Mouse (Mus musculus) adrenal gland, adult 2 months (tissue): ENCODE data around the gene Stk38. TPM values are rescaled to one million over a fixed set of nuclear protein-coding genes. Genes with fewer than 3 reads are reported as not detected.

Source experiments
- DNase-seq: peaks from one replicate; pipeline ENCODE4 v3.0.0; 2021
- polyA plus RNA-seq: library from polyadenylated mRNA; depleted of rRNA; stranded (reverse); fragments of >200 nt; gene quantifications from 2 replicates; pipeline ENCODE4 v1.2.3, GENCODE M21; 2012
- total RNA-seq, 2 experiments: library from RNA; stranded (reverse); gene quantifications; 2 replicates each; pipeline ENCODE4 v1.2.3; 2021

Stk38 gene
- total and polyA plus RNA-seq, 3 experiments, result 50.5 to 151 (median 52.6) TPM

DNA sequence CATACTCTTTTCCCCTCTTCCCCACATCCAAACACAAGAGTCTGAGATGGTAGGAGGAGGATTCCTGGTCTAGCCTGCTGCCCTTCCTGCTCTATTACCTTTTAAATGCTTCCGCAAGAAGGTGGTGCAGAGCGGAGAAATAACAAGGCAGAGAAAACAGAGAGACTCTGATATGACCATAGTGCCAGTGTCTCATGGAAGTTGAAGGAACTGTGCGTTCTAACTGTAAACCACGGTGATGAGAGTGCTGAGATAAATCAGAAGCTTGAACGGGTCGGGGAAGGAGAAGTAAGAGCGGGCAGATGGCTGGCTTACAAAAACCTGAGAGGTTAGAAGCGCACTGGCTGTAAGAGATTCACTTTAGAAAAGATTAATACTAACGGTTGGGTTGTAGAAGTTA is 53.4 kb downstream of the Stk38 start:
- no peak for DNase-seq

DNA sequence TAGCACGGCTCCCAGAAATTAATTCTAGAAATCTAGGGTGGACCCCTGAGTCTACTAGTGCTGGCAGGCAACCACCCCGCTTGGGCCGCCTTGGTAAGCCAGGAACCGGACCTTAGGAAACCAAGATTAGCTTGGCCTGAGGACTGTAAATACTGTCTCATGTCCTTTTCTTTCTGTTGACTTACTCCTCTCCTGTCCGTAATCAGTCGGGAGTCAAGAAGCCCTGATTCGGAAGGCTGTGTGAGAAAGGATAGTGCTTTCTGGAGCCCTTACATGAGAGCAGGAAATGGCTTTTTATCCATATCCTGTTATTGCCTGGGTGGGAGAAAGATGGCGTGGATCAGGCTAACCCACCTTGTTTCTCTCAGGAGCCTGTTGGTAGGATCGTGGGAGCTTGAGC is 54.5 kb downstream of the Stk38 start:
- DNase-seq, result peak; percentile 27

DNA sequence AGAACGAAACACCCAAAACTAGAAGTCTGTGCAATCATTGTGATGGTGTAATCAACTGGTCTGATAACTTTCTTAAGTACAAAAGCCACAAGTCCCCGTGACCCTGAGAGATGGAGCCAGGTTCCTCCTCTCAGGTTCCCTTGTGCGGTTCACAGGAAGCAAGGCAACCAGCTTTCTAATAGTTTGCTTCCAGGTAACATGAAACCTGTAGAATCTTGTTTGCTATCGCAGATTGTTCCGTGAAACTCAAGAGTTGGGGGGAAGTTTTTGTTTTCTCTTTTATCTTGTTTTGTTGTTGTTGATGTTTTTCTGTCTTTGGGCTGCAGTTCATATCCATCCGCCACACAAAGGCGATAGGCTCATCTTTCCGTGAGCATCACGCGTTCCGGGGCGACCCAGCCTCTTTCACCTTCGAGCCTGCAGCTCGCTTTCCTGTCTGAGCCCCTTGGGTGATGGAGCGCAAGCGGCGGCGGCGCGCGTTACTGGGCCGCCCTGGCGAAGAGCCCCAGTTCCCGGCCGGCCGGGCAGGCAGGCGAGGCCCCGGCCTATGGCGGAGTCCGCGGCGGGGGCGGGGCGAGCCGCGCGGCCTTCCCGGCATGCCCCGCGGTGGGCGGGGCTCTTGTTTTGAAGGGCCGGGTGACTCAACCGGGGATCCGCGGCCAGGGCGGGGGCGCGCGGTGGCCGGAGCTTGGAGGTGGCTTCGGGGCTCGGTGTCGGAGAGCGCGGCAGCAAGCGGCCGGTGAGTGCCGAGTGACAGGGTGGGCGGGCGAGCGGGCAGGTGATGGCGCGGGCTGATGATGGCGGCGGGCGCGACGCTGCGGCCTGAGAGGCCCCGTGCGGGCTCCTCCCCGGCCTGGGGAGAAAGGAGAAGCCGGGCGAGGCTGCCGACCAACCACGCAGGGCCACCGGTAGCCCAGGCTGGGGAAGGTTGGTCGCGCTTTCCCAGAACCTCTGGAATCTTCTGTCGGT is 55.7 kb downstream of the Stk38 start, which contains the start of gene Kctd20:
Gene Kctd20, plus strand, starts transcription at position 120 of the 969 bp plus-strand sequence.
- peak; percentile 97 for DNase-seq

DNA sequence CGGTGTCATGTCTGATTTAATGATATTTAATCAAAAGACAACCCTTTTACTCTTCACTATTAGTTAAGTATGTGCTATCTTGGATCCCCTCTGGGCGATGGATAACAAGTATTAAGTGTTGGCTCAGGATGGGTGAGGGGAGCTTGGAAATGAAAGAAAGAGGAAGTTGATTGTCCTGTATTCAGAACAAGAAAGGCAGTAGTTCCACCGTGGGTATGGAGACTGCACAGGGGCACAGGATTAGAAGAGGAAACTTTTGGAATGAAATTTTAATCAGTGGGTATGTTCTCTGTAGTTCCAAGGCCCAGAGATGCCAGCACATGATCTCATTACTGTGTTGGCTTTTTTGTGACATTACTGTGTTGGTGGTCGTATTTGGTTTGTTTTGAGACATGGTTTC is 57.0 kb downstream of the Stk38 start:
- DNase-seq, result no peak

DNA sequence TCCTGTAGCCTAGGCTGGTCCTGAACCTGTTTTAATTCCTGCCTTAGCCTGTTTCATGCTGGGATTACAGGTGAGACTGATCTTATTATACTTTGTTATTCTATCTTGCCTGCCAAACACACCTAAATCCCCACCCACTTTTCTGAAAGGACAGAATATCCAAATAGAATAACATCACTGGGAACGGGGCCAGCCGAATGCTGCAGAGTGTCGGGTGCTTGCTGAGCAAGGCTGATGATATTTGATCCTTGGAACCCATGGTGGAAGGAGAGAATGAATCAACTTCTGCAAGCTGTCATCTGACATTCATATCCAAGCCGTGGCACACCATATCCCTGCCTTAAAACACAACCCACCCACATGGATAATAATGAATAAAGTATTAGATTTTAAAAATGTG is 59.1 kb downstream of the Stk38 start:
- DNase-seq, result peak; percentile 70

DNA sequence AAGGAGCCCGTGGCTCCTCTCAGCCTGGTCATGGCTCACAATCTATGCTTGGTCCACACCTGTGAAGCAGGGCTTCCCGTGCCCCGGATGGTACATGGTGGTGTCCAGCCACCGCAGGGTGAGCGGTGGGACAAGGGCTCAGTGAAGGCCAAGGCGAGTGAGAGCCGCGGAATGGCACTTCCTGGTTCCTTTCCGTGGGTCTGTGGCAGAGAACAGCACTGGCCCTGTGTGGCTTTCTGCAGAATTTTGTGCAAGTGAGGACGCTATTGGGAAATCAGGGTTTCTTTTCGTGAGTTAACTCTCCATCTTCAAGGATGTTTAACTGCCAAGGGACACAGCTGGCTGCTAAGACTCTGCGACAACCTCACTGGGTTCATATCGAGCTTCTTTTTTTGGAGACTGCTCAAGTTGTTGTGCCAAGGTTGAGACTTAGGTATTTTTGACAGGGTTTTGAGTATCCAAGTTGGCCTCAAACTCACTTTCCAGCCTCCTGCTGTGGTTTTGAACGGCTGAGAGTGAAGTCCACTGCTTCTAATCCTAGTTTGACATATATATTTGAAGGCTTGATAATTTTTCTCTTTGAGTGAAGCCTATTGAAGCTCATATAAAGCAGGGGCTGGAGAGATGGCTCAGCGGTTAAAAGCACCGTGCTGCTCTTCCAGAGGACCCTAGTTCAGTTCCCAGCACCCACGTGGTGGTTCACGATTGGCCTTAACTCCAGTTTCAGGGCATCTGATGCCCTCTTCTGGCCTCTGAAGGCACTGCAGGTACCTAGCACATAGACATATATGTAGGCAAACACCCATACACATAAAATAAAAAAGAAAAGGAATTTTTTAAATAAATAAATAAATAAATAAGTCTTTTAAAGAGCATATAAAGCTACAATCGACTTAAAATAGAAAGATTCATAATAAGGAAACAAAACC is 60.5 kb downstream of the Stk38 start:
- DNase-seq, result no peak

DNA sequence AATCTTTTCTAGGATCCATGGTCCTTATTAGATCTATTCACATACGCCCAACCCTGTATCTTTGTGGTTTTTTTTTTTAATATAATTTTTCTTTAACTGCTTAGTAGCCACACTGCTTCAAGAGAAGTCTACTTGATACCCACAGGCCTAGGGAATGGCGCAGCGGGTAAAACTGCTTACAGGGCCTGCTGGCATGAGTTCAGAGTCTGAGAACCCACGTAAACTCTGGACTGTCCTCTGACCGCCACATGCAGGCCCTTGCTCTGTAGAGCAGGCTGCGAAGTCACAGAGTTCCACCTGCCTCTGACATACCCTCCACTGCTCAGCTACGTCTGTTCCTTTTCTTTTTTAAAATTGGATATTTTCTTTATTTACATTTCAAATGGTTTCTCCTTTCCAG is 63.3 kb downstream of the Stk38 start:
- no peak for DNase-seq

DNA sequence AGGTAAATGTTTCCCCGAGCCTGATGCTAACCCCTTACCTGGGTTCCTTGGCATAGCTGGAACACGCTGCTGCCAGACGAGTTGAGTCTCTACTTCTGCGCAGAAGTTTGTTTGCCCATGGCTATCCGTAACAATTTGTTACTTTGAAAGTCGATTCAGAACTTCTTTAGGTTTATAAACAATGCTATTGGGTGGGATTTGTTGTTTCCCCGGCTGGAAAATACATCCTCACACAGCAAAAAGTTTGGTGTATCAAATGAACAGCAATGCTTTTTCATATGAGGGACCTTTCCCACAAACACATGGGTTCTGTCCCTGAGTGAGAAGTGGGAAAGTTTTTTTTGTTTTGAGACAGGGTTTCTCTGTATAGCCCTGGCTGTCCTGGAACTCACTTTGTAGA is 64.1 kb downstream of the Stk38 start, which contains the start of gene Pxt1:
Gene Pxt1, minus strand, starts transcription at position 101 of the 400 bp plus-strand sequence.
- DNase-seq, result no peak

DNA sequence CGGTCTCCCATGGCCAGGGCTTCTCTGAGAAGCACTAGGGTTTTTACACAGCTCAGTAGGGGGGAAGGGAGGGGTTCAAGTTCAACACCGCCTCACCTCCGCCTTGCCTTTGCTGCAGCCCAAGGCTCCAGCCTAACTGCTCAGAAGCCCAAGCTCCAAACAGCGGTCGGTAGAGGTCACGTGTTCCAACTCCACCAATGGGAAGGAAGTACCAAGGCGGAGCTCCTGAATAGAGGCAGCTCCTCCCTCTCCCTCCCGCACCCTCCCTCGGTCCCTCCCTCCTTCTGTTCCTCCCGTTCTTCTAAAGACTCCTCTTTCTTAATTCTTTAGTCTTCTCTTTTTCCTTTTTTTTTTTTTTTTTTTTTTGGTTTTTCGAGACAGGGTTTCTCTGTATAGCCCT is 65.7 kb downstream of the Stk38 start:
- DNase-seq, result no peak

DNA sequence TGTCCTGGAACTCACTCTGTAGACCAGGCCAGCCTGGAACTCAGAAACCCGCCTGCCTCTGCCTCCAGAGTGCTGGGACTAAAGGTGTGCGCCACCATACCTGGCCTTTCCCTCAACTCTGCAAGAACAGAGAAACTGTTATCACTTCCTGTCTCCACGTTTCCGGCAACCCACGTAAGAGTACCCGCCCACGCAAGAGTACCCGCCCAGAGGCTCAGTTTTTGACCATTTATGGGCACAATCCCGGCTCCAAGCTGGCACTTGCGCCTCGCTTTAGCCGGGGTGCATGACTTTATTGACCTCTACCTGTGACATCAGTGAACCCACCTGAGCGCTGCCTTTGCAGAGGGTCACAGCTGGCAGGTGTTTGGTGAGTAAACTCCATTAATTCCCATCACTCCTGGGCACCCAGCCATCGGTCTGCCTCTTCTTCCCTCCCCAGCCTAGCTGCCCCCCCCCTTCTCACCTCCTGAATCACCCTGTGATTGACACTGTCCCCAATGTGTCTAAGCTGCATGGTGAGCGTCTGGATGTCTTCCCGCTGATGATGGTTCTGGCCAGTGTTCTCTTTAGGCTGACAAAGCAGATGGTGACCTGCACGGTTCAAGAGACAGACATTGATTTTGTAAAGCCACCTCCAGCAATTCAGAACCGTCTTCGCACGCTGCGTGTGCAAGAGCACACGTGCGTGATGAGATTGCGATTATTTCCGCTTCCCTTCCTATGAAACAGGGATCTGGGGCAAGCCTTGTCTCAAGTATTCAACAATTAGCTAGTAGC is 66.8 kb downstream of the Stk38 start:
- no peak for DNase-seq

DNA sequence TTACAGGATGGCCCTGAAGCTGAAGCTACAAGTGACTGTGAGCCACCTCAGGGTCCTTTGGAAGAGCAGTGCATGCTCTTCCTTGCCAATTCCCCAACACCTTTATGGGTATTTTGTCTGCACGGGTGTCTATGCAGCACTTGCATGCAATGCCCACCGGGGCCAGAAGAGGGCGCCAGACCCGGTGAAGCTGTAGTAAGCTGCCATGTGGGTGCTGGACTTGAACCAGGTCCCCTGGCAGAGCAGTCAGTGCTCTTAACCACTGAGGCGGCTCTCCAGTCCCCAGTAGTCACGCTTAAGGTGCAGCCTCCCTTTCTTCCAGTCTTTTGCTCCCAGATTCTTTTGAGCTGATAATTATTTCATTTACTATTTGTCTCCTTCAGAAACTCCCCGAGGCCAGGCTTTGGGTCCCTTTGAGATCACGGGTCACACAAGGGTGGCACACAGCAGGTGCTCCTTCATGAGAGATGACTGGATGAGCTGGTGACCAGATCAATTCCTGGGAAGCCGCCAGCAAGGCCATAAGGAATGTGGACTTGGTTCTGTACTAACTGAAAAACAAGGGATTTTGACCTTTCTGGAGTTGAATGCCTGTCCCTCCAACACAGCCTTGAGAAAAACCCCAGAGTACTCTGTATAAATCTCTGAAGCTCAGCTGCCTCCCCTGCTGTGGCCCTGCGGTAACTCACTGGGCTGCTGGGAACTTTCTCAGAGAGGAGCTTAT is 71.0 kb downstream of the Stk38 start:
- peak; percentile 35 for DNase-seq

DNA sequence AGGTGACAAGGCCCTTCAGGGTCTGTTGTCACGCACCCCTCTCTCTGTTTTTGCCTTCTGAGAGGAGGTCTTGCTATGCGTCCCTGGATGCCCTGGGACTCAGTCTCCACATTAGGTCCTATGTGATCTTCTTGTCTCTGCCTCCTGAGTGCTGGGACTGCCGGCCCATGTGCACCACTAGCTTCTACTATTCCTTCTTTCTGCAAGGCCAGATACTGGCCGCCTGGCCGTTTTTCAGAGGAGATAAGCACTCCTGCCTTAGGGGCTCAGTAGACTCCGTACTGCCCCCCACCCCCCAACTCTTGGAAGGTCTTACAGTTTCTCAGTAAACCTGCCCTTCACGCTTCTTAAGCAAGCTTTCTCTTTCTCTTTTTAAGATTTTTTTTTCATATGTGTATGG is 71.7 kb downstream of the Stk38 start:
- no peak for DNase-seq

DNA sequence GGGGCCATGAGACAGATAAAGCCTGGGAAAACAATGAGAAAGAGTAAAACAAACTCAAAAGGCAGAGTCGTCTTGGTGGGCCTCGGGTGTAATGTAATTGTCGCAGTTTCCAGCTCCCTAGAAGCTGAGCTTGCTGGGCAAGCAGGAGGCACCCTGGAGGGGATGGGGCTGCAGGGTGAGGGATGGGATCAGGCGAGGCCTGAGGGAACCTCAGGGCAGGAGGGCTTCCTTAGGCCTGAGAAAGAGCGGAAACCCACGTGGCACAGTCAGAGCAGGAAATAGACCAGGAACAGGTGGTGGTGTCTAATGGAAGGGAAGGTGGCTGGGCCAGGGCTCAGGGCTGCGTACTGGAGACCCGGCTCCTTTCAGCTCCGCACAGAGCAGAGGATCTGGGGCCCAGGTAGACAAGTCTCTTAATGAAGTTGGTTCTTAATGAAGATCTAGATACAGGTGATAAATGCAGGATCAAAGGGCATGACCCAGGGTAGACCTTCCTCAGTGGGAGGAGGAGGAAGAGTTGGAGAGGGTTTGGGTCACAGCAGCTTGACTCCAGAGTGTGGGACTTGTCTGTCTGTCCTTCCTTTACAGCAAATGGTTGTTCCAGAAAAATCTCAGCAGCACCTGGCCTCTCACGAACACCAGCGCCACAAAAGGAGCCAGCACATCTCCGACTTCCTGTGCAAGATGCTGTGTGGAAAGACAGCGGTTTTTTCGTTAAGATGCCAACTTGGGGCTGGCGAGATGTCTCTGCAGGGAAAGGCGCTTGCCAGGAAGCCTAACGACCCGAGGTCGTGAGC is 73.5 kb downstream of the Stk38 start:
- no peak for DNase-seq

DNA sequence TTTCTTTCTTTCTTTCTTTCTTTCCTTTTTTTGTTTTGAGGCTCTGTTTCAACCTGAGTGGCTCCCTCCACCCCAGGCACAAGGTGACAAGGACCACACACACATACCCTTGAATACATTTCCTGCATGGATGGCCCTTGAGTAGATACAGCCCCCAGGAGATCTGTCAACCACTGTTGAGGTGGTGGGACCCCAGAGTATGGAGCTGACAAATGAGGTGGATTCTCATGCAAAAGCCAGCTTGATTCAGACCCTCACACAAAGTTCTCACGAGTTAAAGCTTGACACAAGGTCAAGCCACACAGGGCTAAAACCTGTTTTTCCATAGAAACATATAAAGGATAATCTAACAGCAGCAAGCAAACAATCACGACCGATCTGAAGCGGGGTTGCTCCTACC is 75.5 kb downstream of the Stk38 start:
- no peak for DNase-seq

DNA sequence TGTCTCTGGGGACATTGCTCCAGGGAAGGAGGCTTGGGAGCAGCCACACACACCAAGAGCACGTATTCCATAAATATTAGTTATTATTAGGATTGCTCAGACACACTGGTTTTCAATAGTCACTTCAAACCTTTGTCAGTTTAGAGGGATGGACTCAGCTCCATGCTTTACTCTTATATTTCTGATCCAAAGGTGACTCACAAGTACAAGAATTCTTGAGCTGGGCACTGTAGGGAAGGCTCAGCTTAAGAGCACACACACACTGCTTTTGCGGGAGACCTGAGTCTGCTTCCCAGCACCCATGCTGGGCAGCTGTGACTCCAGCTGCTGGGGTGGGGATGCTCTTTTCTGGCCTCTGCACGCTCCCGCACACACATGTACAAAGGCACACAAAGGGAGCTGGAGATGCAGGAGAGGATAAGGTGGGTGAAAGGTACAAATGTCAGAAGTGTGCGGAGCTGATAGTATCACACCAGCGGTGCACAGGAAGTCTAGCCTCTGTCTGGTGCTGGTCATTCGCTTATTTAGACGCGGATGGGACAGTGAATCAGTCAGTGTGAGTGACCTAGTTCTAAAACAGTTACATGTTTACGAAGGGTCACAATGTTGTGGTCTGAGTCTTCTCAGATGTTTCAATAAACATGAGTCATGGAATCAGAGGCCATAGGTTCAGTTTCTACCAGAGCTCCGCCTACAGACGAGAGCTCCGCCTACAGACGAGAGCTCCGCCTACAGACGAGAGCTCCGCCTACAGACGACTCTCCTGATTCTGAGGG is 76.2 kb downstream of the Stk38 start:
- peak; percentile 33 for DNase-seq

DNA sequence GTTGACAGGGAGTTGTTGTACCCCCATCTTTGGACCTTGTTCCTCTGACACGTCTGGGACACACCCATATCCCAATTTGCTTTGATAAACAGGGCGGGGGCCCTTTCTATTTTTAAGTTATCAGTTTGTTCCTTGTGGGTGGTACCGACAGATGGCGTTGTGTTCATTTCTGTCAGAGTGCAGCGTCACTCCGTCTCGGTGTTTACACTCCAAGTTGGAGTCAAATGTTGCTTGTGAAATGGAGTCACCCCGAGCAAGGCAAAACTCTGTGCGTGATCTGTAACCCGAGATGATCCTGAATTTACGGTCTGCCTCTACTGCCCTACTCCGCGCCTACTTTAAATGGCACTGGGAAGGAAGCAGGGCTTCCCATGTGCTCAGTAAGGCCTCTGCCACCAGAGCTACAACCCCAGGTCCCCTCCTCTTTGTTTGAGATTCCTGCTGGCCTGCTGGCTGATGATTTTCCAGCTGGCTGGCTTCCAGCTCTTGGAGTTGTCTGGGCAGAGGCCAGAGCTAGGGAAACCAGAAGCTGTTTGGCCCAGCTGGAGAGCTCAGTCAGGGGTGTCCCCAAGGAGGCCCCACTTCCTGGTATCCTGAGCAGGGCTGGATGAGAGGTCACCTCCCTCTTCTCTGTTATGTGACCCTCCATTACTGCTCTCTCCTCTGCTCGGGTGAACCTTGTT is 77.3 kb downstream of the Stk38 start:
- DNase-seq, result peak; percentile 94

DNA sequence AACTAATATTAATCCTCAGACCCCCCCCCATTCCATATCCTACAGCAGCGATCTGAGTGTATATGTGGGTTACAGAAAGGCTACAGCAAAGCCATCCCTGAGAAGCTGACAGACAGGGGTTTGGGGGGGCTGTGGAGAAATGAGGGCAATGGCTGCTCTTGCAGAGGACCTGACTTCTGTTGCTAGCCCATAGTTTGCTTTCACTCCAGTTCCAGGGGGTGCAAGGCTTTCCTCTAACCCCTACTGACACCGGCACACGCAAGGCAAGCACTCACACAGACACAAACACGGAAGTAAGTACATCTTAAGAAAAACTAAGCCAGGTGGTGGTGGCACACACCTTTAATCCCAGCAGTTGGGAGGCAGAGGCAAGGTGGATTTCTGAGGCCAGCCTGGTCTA is 78.4 kb downstream of the Stk38 start:
- DNase-seq, result no peak

DNA sequence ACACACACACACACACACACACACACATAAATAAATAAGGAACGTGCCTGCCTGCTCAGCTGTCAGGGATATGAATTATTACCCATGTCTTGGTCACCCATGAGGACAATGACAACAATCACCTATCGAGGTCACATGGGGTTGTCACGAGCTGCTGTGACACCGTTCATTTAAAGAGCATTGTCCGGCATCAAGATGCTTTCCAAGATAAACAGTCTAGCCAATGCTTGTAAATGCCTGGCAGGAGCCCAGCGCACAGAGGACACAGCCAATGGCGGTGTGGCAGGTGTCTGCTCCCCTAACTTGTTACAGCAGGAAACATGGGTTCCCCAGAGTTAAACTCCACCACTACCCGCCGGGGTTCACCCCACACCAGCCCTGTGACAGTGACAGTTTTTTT is 79.8 kb downstream of the Stk38 start:
- no peak for DNase-seq
